Mouse (Mus musculus) E14TG2a.4 (cell line): ENCODE measurements around the gene Setd3.

Experiments
- H3K27me3 ChIP-seq: 2 replicates; pipeline ENCODE4 v1.6.1; 2014; ENCODE audit warnings: low read length, control low read depth; ENCODE audit not compliant: insufficient read depth
- H3K36me3 ChIP-seq: 2 replicates; pipeline ENCODE4 v1.6.1; 2014; ENCODE audit warnings: low read length, control low read depth; ENCODE audit not compliant: insufficient read depth
- H3K4me1 ChIP-seq: replicated peaks from 2 replicates; pipeline ENCODE4 v1.6.1; 2014; ENCODE audit warnings: low read depth, low read length, control low read depth
- H3K4me3 ChIP-seq: replicated peaks from 2 replicates; pipeline ENCODE4 v1.5.1; 2014; ENCODE audit warnings: mild to moderate bottlenecking, low read length
- H3K9me3 ChIP-seq: 2 replicates; pipeline ENCODE4 v1.6.1; 2014; ENCODE audit warnings: low read length, control low read depth
- CTCF ChIP-seq: conservative IDR thresholded peaks from 2 replicates; pipeline ENCODE4 v1.5.1; 2014; ENCODE audit warnings: low read length
- NANOG ChIP-seq: IDR thresholded peaks from 2 replicates; pipeline ENCODE4 v1.6.1; 2014; ENCODE audit warnings: borderline replicate concordance, low read length, mixed read lengths
- POU5F1 ChIP-seq: IDR thresholded peaks from 2 replicates; pipeline ENCODE4 v1.6.1; 2014; ENCODE audit warnings: low read length, borderline replicate concordance

Gene Setd3

DNA sequence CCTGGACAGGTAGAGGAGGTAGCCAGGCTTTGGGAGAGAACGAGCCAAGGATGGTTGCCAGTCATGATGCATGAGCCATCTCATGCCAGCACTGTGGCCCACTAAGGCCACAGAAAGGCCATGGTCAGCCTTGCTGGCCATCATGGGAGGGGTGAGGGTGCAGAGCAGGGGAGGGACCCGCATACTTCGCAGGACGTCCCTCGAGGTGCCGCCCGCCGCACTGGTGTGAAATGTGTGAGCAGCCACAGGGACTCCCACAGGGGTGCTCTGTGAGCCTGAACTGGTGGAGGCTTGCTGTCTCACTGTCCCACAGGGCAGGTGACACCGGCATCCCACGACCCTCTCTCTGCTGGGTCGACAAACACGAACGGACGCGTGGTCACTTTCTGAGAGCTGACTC lies 31.5 kb upstream of the Setd3 start:
- peaks cover 25% of the 10 kb centered on the region for H3K36me3 ChIP-seq
- no peak overlapping the region for H3K4me3 ChIP-seq
- H3K27me3 ChIP-seq = no peaks in the 10 kb centered on the region
- no peaks in the 10 kb centered on the region for H3K9me3 ChIP-seq
- TF ChIP-seq NANOG (no peak), POU5F1 (no peak), CTCF (no peak)
- H3K4me1 ChIP-seq = peaks cover 73% of the 10 kb centered on the region

GRCm38 (mm10) chr12:108208726-108209438 lies 29.8 kb upstream of the Setd3 start:
- Histone ChIP-seq H3K4me3 (no peak overlapping the region), H3K36me3 (peaks cover 37% of the 10 kb centered on the region), H3K4me1 (peaks cover 62% of the 10 kb centered on the region), H3K9me3 (no peaks in the 10 kb centered on the region), H3K27me3 (no peaks in the 10 kb centered on the region)
- TF ChIP-seq CTCF = peak; percentile 92
- TF ChIP-seq POU5F1 = no peak

- Histone ChIP-seq H3K27me3 (no peaks in the 10 kb centered on the region), H3K36me3 (peaks cover 44% of the 10 kb centered on the region), H3K4me3 (no peak overlapping the region), H3K9me3 (no peaks in the 10 kb centered on the region), H3K4me1 (peaks cover 55% of the 10 kb centered on the region)
- no peak for TF ChIP-seq POU5F1
- TF ChIP-seq CTCF = no peak
- TF ChIP-seq NANOG = no peak
These were observed 29.1 kb upstream of the Setd3 start for GRCm38 (mm10) chr12:108208216-108208615.

- no peaks in the 10 kb centered on the region for H3K27me3 ChIP-seq
- H3K36me3 ChIP-seq = peaks cover 57% of the 10 kb centered on the region
- no peak overlapping the region for H3K4me3 ChIP-seq
- no peaks in the 10 kb centered on the region for H3K9me3 ChIP-seq
- TF ChIP-seq POU5F1 (no peak), CTCF (peak; percentile 87)
- peaks cover 49% of the 10 kb centered on the region for H3K4me1 ChIP-seq
These were observed 27.5 kb upstream of the Setd3 start for GRCm38 (mm10) chr12:108206641-108207040.

DNA sequence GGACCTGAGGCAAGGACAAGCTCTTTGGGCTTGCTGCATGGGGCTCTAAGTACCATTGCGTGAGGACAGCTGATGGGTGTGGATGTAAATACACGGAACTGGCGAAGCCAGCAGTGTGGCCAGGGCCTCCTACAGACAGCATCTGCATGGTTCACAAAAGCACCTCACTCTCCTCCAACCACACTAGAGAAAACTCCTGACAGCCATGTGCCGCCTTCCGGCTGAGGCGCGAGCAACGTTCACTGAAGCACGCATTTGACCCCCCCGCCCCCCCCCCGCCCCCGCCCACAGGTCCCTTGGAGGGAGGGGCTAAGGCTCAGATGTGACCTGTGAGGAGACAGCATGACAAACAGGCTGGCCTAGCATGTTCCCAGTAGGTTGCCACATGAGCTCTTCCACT lies 25.9 kb upstream of the Setd3 start:
- Histone ChIP-seq H3K36me3 (peaks cover 68% of the 10 kb centered on the region), H3K27me3 (no peaks in the 10 kb centered on the region), H3K9me3 (no peaks in the 10 kb centered on the region), H3K4me3 (no peak overlapping the region), H3K4me1 (peaks cover 42% of the 10 kb centered on the region)
- TF ChIP-seq CTCF = no peak
- no peak for TF ChIP-seq NANOG
- no peak for TF ChIP-seq POU5F1

DNA sequence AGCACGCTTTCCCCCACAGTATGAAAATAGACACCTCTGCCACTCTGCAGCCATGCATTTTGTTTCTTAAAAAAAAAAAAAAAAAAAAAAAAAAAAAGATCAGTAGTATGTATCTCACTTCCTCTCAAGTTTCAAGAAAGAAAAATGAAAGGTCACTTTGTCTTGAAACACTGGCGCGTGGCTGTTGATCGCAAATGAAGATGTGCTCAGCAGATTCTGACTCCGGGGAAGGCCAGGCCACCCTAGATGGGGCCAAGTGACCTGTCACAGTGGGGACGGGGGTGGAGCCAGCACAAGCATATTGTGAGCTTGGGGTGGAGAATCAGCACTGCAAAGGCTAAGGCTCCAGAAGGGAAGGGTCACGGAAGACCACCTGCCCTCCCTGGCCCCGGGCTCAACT lies 24.8 kb upstream of the Setd3 start:
- TF ChIP-seq POU5F1 = no peak
- TF ChIP-seq CTCF = no peak
- no peak for TF ChIP-seq NANOG
- no peaks in the 10 kb centered on the region for H3K9me3 ChIP-seq
- H3K4me3 ChIP-seq = no peak overlapping the region

DNA sequence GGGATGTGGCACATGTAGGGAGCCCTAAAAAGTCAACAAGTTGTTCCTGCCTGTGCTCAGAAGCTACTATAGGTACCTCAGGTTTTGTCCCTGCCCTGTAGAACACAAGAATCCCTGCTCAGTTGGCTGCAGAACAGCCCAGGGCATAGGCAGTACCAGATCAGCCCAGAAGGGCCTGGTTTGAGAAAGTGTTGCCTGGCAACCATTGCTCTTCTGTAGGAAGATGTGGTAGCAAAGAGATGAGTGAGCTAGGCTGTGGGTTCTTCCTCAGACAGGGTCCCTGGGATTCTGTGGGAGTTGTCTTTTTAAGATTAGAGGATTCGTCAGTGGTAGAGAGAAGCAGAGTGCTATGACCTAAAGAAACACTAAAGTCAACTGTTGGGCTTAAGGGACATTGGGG lies 21.0 kb upstream of the Setd3 start:
- H3K27me3 ChIP-seq = no peaks in the 10 kb centered on the region
- peaks cover 26% of the 10 kb centered on the region for H3K4me1 ChIP-seq
- H3K36me3 ChIP-seq = peaks cover 95% of the 10 kb centered on the region
- no peak for TF ChIP-seq NANOG
- no peak for TF ChIP-seq POU5F1
- no peak for TF ChIP-seq CTCF
- H3K9me3 ChIP-seq = no peaks in the 10 kb centered on the region
- no peak overlapping the region for H3K4me3 ChIP-seq

More for the DNA sequence above, 24.8 kb upstream of the Setd3 start:
- Histone ChIP-seq H3K36me3 (peaks cover 79% of the 10 kb centered on the region), H3K4me1 (peaks cover 32% of the 10 kb centered on the region), H3K27me3 (no peaks in the 10 kb centered on the region)

DNA sequence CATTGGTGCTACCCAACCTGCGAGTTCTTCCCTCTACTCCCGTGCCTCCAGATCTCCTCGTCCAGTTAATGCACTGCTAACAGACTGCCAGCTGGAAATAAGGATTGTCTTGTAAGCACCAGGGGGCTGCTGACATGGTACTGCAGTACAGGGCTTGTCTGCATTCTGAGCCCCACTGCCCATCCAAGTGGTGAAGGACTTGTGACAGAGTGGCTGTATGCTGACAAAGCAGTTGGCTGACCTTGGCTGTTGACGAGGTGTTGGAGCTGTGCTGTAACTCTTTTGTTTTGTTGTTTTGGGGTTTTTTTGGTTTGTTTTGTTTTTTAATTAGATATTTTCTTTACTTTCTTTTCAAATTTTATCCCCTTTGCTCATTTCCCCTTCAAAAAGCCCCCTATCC lies 19.3 kb upstream of the Setd3 start:
- peaks cover 96% of the 10 kb centered on the region for H3K36me3 ChIP-seq
- H3K9me3 ChIP-seq = no peaks in the 10 kb centered on the region
- TF ChIP-seq CTCF = no peak
- no peak for TF ChIP-seq NANOG
- TF ChIP-seq POU5F1 = no peak
- H3K4me1 ChIP-seq = peaks cover 21% of the 10 kb centered on the region
- H3K27me3 ChIP-seq = no peaks in the 10 kb centered on the region
- H3K4me3 ChIP-seq = no peak overlapping the region

DNA sequence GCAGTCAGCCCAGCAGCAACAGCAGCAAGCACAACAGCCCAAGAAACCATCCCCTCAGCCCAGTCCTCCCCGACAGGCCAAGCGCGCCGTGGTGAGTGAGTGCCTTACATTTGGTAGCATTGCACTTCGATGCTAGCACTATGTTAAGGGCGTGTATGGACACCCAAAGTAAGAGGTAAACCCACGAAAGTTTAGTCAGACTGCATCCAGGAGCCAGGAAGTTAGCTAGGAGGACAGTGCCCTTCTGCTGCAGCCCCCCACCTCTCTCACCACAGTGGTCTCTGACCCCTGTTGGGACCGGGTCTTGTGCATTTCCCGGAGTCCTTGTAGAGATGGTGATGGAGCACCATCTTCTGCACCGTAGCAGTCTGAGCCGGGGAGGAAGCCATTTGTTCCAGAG lies 16.6 kb upstream of the Setd3 start:
- TF ChIP-seq CTCF (no peak), POU5F1 (no peak), NANOG (no peak)
- Histone ChIP-seq H3K4me1 (peaks cover 17% of the 10 kb centered on the region), H3K36me3 (peaks cover 99% of the 10 kb centered on the region), H3K9me3 (no peaks in the 10 kb centered on the region), H3K4me3 (no peak overlapping the region), H3K27me3 (no peaks in the 10 kb centered on the region)

GRCm38 (mm10) chr12:108193878-108194277 lies 14.8 kb upstream of the Setd3 start:
- Histone ChIP-seq H3K27me3 (no peaks in the 10 kb centered on the region), H3K36me3 (peaks cover 99% of the 10 kb centered on the region), H3K4me3 (no peak overlapping the region), H3K9me3 (no peaks in the 10 kb centered on the region), H3K4me1 (peaks cover 17% of the 10 kb centered on the region)
- TF ChIP-seq POU5F1 = no peak
- no peak for TF ChIP-seq NANOG
- no peak for TF ChIP-seq CTCF
